Mouse (Mus musculus): ENCODE data around the gene Ak5.

GRCm38 (mm10) chr3:152620534-152620933, 47.6 kb downstream of the Ak5 start:
- TF ChIP-seq CTCF (IDR thresholded peaks at IDR 0.05; ENCODE audit: low read depth) (no peak), EP300 (IDR thresholded peaks at IDR 0.05; ENCODE audit: low read depth) (no peak)

All from heart, postnatal 0 days (tissue).